Mouse (Mus musculus) ES-Bruce4 (cell line): ENCODE results near the gene Ahcy.

Experiments used
- CTCF ChIP-seq: IDR thresholded peaks from one replicate; pipeline ENCODE4 v1.8.1; 2011; ENCODE audit warnings: low read depth, low read length
- EP300 ChIP-seq: IDR thresholded peaks from 2 replicates; pipeline ENCODE4 v1.6.1; 2011; ENCODE audit warnings: low read depth, low read length; ENCODE audit not compliant: insufficient read depth
- POLR2A ChIP-seq: IDR thresholded peaks from one replicate; pipeline ENCODE4 v1.8.1; 2011; ENCODE audit warnings: low read length; ENCODE audit not compliant: insufficient read depth

DNA sequence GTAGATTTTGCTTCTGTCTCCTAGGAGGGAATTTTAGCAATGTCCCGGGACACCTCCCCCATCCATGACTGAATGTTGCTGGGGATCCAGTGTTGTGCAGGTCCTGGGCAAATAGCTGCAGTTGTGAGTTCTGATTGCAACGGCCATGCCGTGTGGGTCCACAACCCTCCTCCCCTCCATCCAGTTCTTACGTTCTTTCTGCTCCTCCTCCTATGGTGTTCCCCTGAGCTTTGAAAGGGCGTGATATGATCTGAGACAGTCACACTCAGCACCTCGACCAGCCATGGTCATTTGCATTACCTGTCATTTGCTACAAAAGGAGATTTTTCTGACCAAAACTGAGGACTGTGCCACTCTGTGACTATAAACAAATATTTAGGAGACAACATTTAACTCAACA lies 1.4 kb upstream of the Ahcy start:
- TF ChIP-seq CTCF: no peak
- no peak for TF ChIP-seq POLR2A
- no peak for TF ChIP-seq EP300
